Mouse (Mus musculus): ENCODE measurements around the gene Ttn. TPM values are rescaled to one million over a fixed set of nuclear protein-coding genes. Genes with fewer than 3 reads are reported as not detected.

Ttn gene
- polyA plus RNA-seq, 1 experiment = 0.22 TPM

- peak; percentile 33 for DNase-seq (ENCODE audit: low read depth)
- no peak for TF ChIP-seq CTCF (IDR thresholded peaks at IDR 0.05; ENCODE audit: borderline replicate concordance, extremely low read depth, insufficient read depth, insufficient read length)
- TF ChIP-seq POLR2A (IDR thresholded peaks at IDR 0.05; ENCODE audit: borderline replicate concordance, extremely low read depth, insufficient read depth, insufficient read length, poor library complexity, severe bottlenecking) = no peak
These were observed 20.3 kb downstream of the Ttn start for GRCm38 (mm10) chr2:76962045-76962432.

- DNase-seq (ENCODE audit: low read depth) = peak; percentile 51
- TF ChIP-seq CTCF (IDR thresholded peaks at IDR 0.05; ENCODE audit: borderline replicate concordance, extremely low read depth, insufficient read depth, insufficient read length) = no peak
- no peak for TF ChIP-seq POLR2A (IDR thresholded peaks at IDR 0.05; ENCODE audit: borderline replicate concordance, extremely low read depth, insufficient read depth, insufficient read length, poor library complexity, severe bottlenecking)
These were observed 20.8 kb downstream of the Ttn start for GRCm38 (mm10) chr2:76961420-76962044.

- TF ChIP-seq CTCF (IDR thresholded peaks at IDR 0.05; ENCODE audit: borderline replicate concordance, extremely low read depth, insufficient read depth, insufficient read length) = no peak
- TF ChIP-seq POLR2A (IDR thresholded peaks at IDR 0.05; ENCODE audit: borderline replicate concordance, extremely low read depth, insufficient read depth, insufficient read length, poor library complexity, severe bottlenecking) = no peak
- DNase-seq (ENCODE audit: low read depth) = no peak
These were observed 32.6 kb downstream of the Ttn start for GRCm38 (mm10) chr2:76949774-76950173.

- no peak for TF ChIP-seq CTCF (IDR thresholded peaks at IDR 0.05; ENCODE audit: borderline replicate concordance, extremely low read depth, insufficient read depth, insufficient read length)
- TF ChIP-seq POLR2A (IDR thresholded peaks at IDR 0.05; ENCODE audit: borderline replicate concordance, extremely low read depth, insufficient read depth, insufficient read length, poor library complexity, severe bottlenecking) = no peak
- peak; percentile 24 for DNase-seq (ENCODE audit: low read depth)
These were observed 43.8 kb downstream of the Ttn start for GRCm38 (mm10) chr2:76938515-76938914.

GRCm38 (mm10) chr2:76929718-76930117, 52.6 kb downstream of the Ttn start:
- DNase-seq (ENCODE audit: low read depth) = peak; percentile 90
- TF ChIP-seq CTCF (IDR thresholded peaks at IDR 0.05; ENCODE audit: borderline replicate concordance, extremely low read depth, insufficient read depth, insufficient read length) = peak; percentile 78; the same call in 1 of the 2 replicates
- TF ChIP-seq POLR2A (IDR thresholded peaks at IDR 0.05; ENCODE audit: borderline replicate concordance, extremely low read depth, insufficient read depth, insufficient read length, poor library complexity, severe bottlenecking) = no peak

GRCm38 (mm10) chr2:76928816-76929215, 53.5 kb downstream of the Ttn start:
- peak; percentile 59 for DNase-seq (ENCODE audit: low read depth)
- TF ChIP-seq CTCF (IDR thresholded peaks at IDR 0.05; ENCODE audit: borderline replicate concordance, extremely low read depth, insufficient read depth, insufficient read length) = no peak
- no peak for TF ChIP-seq POLR2A (IDR thresholded peaks at IDR 0.05; ENCODE audit: borderline replicate concordance, extremely low read depth, insufficient read depth, insufficient read length, poor library complexity, severe bottlenecking)

GRCm38 (mm10) chr2:76928298-76928697, 54.0 kb downstream of the Ttn start:
- no peak for DNase-seq (ENCODE audit: low read depth)
- no peak for TF ChIP-seq CTCF (IDR thresholded peaks at IDR 0.05; ENCODE audit: borderline replicate concordance, extremely low read depth, insufficient read depth, insufficient read length)
- TF ChIP-seq POLR2A (IDR thresholded peaks at IDR 0.05; ENCODE audit: borderline replicate concordance, extremely low read depth, insufficient read depth, insufficient read length, poor library complexity, severe bottlenecking) = no peak

GRCm38 (mm10) chr2:76926927-76927326, 55.4 kb downstream of the Ttn start:
- no peak for DNase-seq (ENCODE audit: low read depth)
- TF ChIP-seq POLR2A (IDR thresholded peaks at IDR 0.05; ENCODE audit: borderline replicate concordance, extremely low read depth, insufficient read depth, insufficient read length, poor library complexity, severe bottlenecking) (no peak), CTCF (IDR thresholded peaks at IDR 0.05; ENCODE audit: borderline replicate concordance, extremely low read depth, insufficient read depth, insufficient read length) (peak; percentile 27; the same call in 1 of the 2 replicates)

GRCm38 (mm10) chr2:76914959-76915358, 67.4 kb downstream of the Ttn start:
- TF ChIP-seq CTCF (IDR thresholded peaks at IDR 0.05; ENCODE audit: borderline replicate concordance, extremely low read depth, insufficient read depth, insufficient read length) = no peak
- no peak for DNase-seq (ENCODE audit: low read depth)

GRCm38 (mm10) chr2:76908705-76909457, 73.5 kb downstream of the Ttn start:
- DNase-seq (ENCODE audit: low read depth) = no peak
- no peak for TF ChIP-seq POLR2A (IDR thresholded peaks at IDR 0.05; ENCODE audit: borderline replicate concordance, extremely low read depth, insufficient read depth, insufficient read length, poor library complexity, severe bottlenecking)

GRCm38 (mm10) chr2:76903351-76903750, 79.0 kb downstream of the Ttn start:
- DNase-seq (ENCODE audit: low read depth) = no peak
- TF ChIP-seq POLR2A (IDR thresholded peaks at IDR 0.05; ENCODE audit: borderline replicate concordance, extremely low read depth, insufficient read depth, insufficient read length, poor library complexity, severe bottlenecking) = no peak
- TF ChIP-seq CTCF (IDR thresholded peaks at IDR 0.05; ENCODE audit: borderline replicate concordance, extremely low read depth, insufficient read depth, insufficient read length) = no peak

All from brain, embryonic 14.5 days (tissue).